Mouse (Mus musculus): Measurements from ENCODE around the gene Ndufa11. TPM values are rescaled to one million over a fixed set of nuclear protein-coding genes. Genes with fewer than 3 reads are reported as not detected.

The Ndufa11 gene
- polyA plus RNA-seq (2012; rRNA removed): 662 and 682 TPM in 2 replicates

- under 1% methylated on average over 59 of the region's 59 CpGs for WGBS
- DNase-seq (ENCODE audit: low read depth, low spot score): peak; percentile 94
Measured at GRCm38 (mm10) chr17:56717363-56718058, at the start of gene Ndufa11, which contains the start of gene Vmac. Gene Ndufa11, plus strand, starts transcription at chr17:56717767. Gene Vmac, minus strand, starts transcription at chr17:56718022.

- DNase-seq (ENCODE audit: low read depth, low spot score): peak; percentile 60
- 2% methylated on average over 31 of the region's 31 CpGs for WGBS
Measured at GRCm38 (mm10) chr17:56668384-56669144, 49.0 kb upstream of the Ndufa11 start.

GRCm38 (mm10) chr17:56669766-56670165 is 47.8 kb upstream of the Ndufa11 start:
- WGBS: 90% methylated on average over 8 of the region's 8 CpGs
- no peak for DNase-seq (ENCODE audit: low read depth, low spot score)

- peak; percentile 95 for DNase-seq (ENCODE audit: low read depth, low spot score)
- under 1% methylated on average over 65 of the region's 66 CpGs for WGBS
Measured at GRCm38 (mm10) chr17:56672941-56673646, 44.5 kb upstream of the Ndufa11 start, which contains the start of gene Ranbp3. Gene Ranbp3, plus strand, starts transcription at chr17:56673294.

- DNase-seq (ENCODE audit: low read depth, low spot score): no peak
- under 1% methylated on average over 36 of the region's 37 CpGs for WGBS
Measured at GRCm38 (mm10) chr17:56673647-56674416, 43.7 kb upstream of the Ndufa11 start.

GRCm38 (mm10) chr17:56681791-56682190 is 35.8 kb upstream of the Ndufa11 start:
- DNase-seq (ENCODE audit: low read depth, low spot score): no peak
- WGBS: 64% methylated on average over 4 of the region's 4 CpGs

GRCm38 (mm10) chr17:56682880-56683279 is 34.7 kb upstream of the Ndufa11 start:
- WGBS: 63% methylated on average over 3 of the region's 3 CpGs

GRCm38 (mm10) chr17:56683546-56684140 is 33.9 kb upstream of the Ndufa11 start:
- WGBS: 63% methylated on average over 5 of the region's 5 CpGs
- no peak for DNase-seq (ENCODE audit: low read depth, low spot score)

More at GRCm38 (mm10) chr17:56682880-56683279, 34.7 kb upstream of the Ndufa11 start:
- DNase-seq (ENCODE audit: low read depth, low spot score): no peak

GRCm38 (mm10) chr17:56684649-56685048 is 32.9 kb upstream of the Ndufa11 start:
- DNase-seq (ENCODE audit: low read depth, low spot score): no peak
- 79% methylated on average over 2 of the region's 2 CpGs for WGBS

- 81% methylated on average over 4 of the region's 4 CpGs for WGBS
- DNase-seq (ENCODE audit: low read depth, low spot score): no peak
Measured at GRCm38 (mm10) chr17:56686801-56687200, 30.8 kb upstream of the Ndufa11 start.

- no peak for DNase-seq (ENCODE audit: low read depth, low spot score)
Measured at GRCm38 (mm10) chr17:56688045-56688444, 29.5 kb upstream of the Ndufa11 start.

- DNase-seq (ENCODE audit: low read depth, low spot score): no peak
- 84% methylated on average over 2 of the region's 2 CpGs for WGBS
Measured at GRCm38 (mm10) chr17:56688689-56689088, 28.9 kb upstream of the Ndufa11 start.

GRCm38 (mm10) chr17:56693395-56693794 is 24.2 kb upstream of the Ndufa11 start:
- 44% methylated on average over 1 of the region's 1 CpGs for WGBS

GRCm38 (mm10) chr17:56693851-56694310 is 23.7 kb upstream of the Ndufa11 start:
- 30% methylated on average over 6 of the region's 6 CpGs for WGBS
- DNase-seq (ENCODE audit: low read depth, low spot score): no peak

More at GRCm38 (mm10) chr17:56693395-56693794, 24.2 kb upstream of the Ndufa11 start:
- DNase-seq (ENCODE audit: low read depth, low spot score): no peak

GRCm38 (mm10) chr17:56700451-56700850 is 17.1 kb upstream of the Ndufa11 start:
- 86% methylated on average over 2 of the region's 2 CpGs for WGBS
- no peak for DNase-seq (ENCODE audit: low read depth, low spot score)

GRCm38 (mm10) chr17:56703038-56703437 is 14.5 kb upstream of the Ndufa11 start:
- DNase-seq (ENCODE audit: low read depth, low spot score): no peak
- WGBS: 80% methylated on average over 4 of the region's 4 CpGs

GRCm38 (mm10) chr17:56706515-56706914 is 11.1 kb upstream of the Ndufa11 start:
- WGBS: 96% methylated on average over 1 of the region's 1 CpGs
- DNase-seq (ENCODE audit: low read depth, low spot score): no peak

- DNase-seq (ENCODE audit: low read depth, low spot score): no peak
- 79% methylated on average over 4 of the region's 4 CpGs for WGBS
Measured at GRCm38 (mm10) chr17:56708692-56709091, 8.9 kb upstream of the Ndufa11 start.

GRCm38 (mm10) chr17:56709708-56710107 is 7.9 kb upstream of the Ndufa11 start:
- DNase-seq (ENCODE audit: low read depth, low spot score): no peak
- 86% methylated on average over 3 of the region's 3 CpGs for WGBS
